Mouse (Mus musculus) kidney, postnatal 14 days (tissue): ENCODE measurements around the gene Egln1.

ENCODE experiments used
- DNase-seq: peaks from one replicate; pipeline ENCODE4 v3.0.0; 2022; ENCODE audit warnings: mixed read lengths

The Egln1 gene

DNA sequence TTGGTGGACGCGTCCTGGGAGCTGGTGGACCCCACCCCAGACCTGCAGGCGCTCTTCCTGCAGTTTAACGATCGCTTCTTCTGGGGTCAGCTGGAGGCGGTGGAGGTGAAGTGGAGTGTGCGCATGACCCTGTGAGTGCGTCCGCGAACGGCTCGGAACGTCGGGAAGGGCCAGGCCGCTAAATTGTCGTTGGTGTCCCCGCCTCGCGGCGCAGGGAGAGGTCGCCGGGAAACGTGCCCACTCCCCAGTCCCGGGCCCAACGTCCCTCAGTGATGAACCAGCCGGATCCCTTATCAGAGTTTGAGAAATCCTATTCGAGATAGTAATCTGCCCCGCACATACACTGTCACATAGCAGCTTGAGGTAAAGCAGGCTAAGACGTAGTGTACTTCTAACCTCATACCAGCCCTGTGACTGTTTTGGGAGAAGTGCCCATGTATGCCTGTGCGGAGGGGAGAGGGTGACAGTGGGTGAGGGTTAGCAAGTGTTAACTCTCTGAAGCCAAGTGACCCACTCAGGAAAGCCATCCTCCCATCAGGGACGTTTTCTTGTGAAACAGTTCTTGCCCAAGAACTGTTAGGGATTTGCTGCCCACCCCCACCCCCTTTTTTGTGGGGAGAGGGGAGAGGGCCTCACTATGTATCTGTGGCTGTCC, 50.7 kb downstream of the Egln1 start:
- no peak for DNase-seq

DNA sequence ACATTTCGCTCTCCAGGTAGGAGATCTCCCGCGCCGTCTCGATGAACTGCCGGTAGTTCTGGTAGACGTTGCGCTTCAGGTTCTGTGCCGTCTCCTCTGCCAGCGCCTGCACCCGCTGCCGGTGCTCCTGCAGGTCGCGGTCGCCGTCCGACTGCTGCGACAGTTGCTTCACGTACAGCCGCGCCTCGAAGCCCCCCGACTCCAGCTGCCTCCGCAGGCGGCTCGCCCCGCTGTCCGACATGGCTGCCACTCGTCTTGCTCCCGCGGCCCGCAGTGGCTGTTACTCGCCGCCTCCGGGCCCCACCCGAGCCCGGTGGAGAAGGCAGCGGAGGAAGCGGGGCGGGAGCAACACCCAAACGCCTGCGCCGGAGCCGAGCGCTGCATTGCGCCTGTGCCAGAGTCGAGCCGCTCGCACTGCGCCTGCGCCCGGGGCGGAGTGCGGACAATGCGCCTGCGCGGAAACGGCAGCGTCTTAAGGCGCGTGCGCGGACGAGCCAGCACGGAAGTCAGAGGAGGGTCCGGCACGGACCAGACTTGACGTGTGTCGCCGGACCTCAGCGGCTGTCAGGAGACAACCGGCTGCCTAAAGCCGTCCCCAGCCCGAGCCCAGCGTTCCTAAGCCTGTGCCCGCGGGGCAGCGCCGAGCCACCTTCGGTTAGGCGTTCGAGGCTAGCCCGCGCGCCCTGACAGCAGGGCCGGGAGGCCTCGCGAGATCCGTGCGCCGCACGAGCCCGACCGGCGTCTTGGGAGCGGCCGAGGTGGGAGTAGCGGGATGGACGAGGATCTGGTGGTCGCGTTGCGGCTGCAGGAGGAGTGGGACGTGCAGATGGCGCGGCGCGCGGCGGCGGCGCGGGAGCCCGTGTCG, 51.5 kb downstream of the Egln1 start, which contains the start of the genes Exoc8 and Sprtn:
Exoc8 (minus strand) TSS at position 320 of the 865 bp plus-strand sequence.
Sprtn (plus strand) TSS at position 501 of the 865 bp plus-strand sequence.
- DNase-seq = peak; percentile 98

DNA sequence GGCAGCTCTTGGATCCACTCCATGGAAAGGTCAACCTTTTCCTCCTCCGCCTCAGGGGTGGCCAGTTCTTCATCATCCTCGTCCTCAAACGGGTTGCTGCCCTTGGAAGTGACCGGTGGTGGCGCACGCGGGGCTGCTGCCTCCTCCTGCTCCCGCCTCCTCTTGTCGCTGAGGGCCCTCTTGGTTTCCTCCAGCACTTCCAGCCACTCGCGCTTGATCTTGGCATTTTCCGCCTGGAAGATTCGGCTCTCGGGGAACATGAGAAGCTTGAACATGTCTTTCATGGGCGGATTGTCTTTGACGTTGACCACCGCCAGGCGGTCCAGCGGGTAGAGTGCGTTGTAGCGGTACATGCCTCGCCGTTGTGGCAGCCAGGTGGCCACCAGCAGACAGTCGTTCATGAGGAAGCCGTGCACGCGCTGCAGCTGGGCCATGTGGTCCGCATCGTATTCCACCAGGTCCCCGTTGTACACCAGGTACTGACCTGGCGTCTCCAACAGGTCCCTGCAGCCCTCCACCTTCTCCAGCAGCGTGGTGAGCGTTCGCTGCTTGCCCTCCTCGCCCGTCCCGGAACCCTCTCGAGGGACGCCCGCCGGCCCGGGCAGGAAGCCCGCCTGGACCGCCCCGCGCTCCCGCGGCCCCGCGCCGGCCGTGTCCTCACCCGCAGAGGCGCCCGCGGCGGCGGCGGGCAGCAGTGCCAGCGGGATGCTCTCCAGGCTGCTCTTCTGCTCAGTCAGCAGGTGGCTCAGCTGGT, 52.3 kb downstream of the Egln1 start:
- peak; percentile 87 for DNase-seq

DNA sequence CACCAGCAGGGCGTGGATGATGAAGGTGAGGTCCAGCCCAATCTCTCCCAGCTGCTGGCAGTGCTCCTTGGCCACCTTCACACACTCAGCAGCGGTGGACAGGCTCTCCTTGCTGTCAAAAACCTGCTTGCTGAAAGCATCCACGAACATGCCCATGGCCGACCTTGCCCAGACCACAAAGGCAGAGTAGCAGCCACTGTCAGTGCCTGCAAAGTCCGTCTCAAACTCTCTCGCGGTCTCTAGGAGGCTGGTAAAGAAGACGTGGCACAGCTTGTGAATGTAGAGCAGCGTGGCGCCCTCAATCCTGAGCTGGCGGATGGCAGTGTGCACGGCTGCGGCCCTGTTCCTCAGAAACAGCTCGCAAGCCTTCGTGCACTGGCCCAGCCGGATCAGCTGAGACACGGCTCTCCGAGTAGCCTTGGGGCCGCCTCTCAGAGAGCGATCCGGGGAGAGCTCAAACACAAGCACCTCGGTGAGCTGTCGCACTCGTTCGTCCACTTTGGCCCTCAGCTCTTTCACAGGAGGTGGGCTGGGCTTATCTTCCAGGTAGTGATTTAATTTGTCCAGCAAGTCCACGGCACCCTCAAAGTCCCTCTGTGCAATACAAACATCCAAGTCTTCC, 53.0 kb downstream of the Egln1 start:
- DNase-seq = no peak

DNA sequence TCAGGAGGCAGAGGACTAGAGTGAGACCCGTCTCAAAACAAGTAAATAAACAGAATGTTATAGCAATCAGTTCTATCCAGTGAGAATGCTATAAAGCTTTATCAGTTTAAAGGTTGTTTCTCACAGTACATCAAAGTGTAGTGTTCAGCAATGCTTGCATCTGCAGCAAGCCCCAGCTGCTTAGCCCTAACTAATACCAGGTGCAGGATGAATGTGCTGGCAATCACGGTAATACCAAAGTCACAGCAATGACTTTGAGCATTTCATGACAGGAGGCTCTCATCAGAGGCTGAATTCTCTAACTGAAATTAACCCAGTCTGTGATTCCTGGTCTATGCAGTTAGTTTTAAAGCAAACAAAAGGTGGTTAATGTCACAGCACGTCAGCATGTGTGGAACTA, 56.5 kb downstream of the Egln1 start:
- DNase-seq = no peak

DNA sequence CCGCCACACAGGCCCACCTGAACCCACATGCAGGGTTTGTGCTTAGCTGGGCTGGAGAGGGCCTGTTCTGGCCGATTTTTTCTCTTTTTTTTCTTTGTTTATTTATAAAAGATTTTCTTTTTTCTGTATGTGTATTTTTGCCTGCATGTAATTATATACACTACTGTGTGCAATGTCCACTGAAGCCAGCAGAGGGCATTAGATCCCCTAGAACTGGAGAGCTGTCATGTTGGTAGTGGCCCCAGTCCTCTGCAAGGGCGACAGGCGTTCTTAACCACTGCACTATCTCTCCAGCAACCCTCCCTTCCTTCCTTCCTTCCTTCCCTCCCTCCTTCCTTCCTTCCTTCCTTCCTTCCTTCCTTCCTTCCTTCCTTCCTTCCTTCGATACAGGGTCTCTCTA, 60.7 kb downstream of the Egln1 start:
- DNase-seq = no peak

DNA sequence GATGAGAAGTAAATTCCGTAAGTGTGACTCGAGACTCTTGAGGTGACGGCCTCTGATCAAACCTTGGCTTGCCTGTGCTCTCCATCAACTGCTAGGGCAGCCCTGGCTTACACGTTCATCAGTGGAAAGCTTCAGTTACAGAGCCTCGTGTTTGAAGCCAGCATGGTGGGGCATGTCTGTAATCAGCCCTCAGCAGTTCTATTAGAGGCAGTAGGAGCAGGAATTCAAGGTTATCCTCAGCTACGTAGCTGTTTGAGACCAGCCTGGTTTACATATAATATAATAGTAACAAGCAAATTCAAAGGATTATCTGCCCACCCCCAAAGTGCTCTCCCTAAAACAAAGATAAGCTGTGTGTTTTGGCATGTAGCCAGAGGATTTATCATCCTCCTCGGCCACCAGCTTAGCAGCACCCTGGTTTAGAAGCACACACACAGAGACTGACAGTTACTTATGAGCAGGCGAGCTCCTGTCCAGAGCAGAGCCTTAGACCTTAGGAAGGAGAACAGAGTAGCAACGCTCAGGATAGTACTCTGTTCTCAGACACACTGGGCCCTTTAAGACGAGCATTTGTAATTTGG, 70.1 kb downstream of the Egln1 start:
- DNase-seq = no peak

DNA sequence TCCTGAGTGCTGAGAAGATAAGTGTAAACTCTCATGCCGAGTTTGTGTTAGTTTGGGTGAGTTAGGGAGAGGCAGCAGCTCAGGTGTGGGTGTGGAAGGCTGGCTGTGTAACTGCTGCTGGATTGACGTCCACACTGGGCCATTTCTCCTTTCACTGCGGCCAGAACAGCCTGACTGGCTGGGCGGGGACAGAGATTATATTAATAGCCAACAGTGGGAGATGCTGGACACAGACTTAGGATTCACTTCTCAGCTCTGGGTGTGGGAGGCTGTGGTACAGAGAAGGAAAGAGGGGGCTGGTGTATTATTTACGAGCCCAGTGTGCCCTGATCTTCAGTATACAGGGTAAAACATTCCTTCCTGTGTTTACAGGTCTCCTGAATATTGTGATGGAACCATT, 71.0 kb downstream of the Egln1 start:
- no peak for DNase-seq

DNA sequence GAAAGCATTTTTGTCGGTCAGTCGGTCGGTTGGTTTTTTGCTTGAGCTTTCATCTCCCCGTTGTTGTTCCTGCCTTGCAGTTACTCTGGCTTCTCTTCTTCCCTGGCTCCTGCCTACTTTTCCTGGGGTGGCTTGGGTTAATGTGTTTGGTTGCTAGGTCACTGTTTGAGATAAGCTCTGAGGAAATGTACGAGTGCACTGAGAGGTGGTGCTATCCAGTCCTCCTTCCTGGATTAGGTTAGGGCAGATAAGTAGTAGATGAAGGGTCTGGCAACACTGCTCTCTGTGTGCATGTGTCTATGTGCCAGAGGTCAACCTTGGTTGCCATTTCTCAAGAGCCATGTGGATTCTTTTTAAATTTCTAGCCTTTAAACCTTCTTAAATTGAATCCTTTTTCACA, 76.4 kb downstream of the Egln1 start:
- DNase-seq = no peak

DNA sequence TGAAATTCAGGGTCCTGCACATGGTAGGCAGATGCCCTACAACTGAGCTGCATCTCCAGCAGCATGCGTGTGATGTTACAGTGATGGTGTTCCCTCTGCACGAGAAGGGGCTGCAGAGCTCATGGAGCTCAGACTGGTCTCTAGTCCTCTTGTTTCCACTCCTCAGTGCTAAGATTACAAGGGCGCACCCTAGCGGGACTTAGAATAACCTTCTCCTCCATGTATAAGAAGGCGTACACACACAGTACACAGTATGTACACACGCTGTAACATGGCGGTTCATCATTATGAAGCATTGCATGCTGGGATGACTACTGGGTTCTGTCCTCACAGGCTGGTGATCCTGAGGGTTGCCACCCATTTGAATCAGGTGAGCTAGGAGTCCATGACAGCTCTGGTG, 77.0 kb downstream of the Egln1 start:
- no peak for DNase-seq

DNA sequence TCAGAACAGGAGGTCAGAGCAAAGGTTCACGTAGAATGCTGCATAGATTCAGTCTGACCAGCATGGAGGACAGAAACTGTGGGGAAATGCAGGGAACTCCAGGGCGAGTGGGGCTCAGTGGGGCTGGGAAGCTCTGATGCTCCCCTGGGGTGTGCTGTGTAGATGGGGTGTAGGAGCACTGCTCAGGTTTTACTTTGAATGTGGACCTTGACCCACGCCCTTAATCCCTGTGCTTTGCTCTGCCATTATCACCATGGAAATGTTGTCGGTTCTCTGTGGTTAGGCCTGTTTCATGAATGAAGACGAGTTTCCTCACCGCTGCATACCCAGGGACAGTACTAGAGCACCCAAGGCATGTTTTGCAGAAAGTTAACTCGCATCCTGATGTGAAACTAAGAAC, 77.7 kb downstream of the Egln1 start:
- DNase-seq = no peak

DNA sequence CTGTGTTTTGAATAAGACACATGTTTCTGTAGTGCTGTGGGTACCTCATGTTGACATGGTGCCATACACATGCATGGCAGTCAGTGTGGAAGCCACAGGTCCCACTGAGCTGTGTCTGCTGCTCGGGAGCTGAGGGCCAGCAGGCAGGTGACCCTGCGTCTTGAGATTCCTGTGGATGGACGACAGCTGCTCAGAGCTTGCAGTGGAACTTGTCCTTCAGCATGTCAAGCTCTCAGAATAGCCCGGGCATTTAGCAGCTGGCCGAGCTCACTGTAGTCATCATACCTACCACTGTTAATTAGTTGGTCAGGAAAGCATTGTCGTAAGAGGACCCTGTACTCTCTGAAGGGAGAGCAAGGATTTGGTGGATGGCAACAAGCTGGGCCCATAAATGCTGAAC, 79.4 kb downstream of the Egln1 start:
- no peak for DNase-seq

DNA sequence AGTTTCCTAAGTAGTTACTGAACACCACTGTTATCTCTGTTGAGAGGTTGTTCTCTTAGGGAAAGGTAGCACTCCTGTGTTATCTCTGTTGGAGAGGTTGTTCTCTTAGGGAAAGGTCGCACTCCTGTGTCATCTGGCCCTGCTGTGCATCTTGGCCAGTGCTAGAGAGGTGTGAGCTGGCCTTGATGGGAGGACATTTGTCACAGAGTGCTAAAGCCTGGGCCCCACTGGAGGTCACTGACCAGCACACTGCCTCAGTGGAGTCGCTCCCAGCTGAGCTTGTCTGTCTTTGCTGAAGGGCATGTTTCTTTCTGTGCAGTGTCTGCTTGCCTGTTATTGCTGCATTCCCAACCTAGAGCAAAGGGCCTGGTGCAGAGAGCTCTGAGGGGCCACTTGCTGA, 82.0 kb downstream of the Egln1 start:
- DNase-seq = no peak

DNA sequence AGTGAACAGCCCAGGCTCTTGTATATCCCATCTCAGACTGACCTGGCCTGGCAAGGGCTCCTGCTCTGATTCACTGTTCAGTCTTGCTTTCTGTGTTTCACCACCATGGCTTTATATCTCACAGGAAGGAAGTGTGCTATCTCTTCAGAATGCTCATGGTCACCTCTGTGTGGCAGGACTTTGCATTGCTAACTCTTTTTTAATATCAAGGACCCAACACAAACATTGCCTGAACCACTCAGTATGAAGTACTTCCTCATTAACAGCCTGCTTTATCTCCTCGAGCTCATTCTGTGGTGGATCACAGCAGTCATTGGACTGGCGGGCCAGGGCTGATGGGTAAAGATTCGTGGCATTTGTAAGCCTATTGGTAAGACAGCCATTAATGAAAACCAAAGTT, 82.5 kb downstream of the Egln1 start:
- no peak for DNase-seq

DNA sequence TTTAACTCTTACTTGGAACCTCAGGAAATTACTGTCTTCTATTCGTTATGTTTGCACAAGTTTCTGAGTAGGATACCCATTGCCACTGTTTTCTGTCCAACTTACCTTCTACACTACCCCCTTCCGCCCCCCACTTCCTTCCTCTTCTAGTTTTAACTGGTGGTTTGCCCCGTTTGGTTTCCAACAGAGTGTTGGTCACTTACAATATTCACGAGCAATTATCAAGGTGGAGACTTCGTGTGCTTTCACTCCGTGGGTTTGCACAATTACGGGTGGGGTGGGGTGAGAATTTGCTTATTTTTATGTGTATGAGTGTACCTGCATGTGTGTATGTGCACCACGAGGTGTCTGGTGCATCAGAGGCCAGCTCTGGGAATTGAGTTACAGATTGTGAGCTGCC, 85.4 kb downstream of the Egln1 start:
- DNase-seq = no peak

DNA sequence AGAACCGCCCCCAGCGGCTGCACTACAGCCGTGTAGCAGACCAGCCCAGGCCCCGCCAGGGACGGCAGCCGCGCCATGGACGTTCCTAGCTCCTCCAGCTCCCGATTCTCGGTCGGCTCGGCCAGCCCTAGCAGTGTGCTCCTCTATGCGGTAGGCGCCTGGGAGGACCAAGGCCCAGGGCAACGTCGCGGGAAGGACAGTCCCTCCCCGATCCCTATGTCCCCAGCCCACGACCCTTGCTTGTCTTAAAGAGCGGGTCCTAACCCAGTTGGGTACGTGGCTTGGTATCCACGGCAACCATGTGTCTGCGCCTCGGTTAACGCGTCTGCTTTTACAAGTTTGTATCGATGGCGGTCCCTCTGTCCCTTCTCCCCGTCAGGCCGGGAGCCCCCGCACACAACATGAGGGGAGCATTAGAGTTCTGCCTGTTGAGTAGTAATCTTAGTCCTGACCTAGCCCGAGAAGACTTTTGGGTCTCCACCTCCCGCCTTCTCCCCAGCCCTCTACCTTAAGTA, 85.9 kb downstream of the Egln1 start:
- no peak for DNase-seq

DNA sequence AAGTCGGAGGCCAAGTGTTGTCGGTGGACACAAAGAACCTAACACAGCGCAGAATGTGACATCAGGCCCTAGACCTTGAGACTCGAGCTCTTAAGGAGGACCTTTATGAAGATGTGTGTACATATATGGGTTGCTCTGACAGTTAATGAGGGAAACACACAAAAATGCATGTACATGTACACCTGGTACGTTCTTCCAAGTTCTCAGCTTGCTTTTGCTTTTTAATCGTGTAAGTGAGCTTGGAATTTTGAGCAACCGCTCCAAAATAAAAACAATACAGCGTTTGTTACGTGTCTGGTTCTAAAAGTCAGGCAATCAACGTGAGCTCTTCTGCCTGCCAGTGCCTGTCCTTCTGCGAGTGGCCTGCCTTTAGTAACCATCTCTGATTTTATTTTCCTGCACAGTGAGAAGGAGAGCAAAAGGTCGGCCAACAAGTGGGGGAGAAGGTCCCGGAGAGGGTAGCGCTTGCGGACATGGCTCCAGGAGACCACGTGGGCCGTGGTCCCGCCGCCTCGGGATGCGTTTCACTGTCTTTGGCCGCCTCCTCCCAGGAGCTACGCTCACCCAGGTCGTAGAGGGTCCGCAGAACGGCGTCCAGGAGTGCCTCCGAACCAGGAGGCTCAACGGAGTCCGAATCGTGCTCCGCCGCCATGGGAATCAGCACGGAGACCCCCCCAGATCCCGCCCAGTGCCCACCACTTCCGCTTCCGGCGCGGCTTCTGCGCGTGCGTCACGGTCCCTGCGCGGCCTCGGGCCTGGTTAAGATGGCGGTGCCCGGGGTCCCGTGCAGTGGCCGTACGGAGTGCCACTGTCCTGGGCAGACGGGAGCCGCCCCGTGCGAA, 86.6 kb downstream of the Egln1 start, which contains the start of the genes Gnpat and 2810004N23Rik:
Gnpat (plus strand) TSS at position 713 of the 842 bp plus-strand sequence.
2810004N23Rik (minus strand) TSS at position 800 of the 842 bp plus-strand sequence.
- DNase-seq = peak; percentile 95

DNA sequence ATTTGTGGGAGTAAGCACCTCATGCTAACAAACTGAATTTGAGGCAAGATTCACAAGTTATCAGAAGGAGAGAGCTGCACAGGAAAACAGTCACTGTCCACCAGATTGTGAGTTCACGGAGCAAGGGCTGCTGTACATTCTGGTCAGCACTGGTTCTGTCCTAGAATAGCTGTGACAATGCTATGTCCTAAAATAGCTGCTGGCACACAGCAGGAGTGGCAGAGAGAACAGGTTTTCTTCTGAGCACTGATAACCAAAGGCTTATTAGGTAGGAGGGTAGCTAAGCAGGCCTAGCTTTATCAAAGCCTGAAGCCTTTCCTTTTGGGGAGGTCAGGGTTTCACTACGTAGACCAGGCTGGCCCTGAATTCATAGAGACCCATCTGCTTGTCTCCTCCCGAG, 88.9 kb downstream of the Egln1 start:
- no peak for DNase-seq

DNA sequence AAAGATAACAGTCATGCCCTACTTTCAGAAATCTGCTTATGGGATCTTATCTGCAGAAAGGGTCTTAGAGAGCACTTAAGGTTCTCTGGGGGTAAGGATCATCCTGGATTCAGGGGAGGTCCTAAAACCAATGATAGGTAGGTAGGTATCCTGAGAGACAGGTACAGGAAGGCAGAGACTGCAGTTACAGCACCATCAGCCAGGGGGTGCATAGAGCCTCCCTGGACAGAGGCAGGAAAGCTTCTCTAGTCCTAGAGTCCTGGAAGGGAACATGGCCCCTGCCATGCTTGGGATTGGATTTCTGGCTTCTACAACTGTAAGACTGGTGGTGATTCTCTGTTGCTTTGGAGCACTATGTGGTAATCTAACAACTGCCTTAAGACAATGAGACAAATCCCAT, 89.7 kb downstream of the Egln1 start:
- no peak for DNase-seq
